Mouse (Mus musculus) T-cell, adult 2 months (primary cell): ENCODE measurements around the gene Scn3b.

Source experiments
- DNase-seq: peaks from one replicate; pipeline ENCODE4 v3.0.0; 2022; ENCODE audit warnings: low spot score

Gene Scn3b

DNA sequence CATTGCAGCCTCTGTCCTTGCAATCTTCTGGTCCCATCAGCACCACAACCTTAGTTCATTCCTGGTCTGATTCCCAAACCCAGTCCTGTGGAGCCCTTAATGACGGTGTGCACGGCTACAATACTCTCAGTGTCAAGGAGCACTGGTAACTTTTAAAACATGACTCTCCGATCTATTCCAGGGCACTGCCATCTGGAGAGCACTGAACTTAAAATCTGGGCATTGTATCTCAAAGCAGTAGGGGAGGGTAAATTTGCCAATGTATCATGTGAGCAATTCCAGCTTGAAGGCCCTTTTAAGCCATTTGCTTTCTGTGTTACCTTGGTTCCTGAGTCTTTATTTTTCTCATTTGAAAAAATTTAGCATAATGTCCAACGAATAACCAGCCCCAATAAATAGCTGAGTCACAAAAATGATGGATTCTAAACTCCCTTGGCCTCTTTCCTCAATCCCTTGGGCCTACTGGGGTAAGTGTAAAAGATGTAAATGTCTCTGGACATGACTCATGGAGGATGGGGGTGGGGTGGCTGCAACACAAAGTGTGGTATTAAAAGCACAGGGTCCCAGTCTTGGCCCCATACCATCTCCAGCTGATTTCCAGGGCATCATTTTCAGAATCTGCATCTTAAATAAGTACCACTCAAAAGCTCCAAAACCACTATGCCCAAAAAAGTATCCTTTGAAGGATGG lies 68.3 kb downstream of the Scn3b start:
- no peak for DNase-seq

DNA sequence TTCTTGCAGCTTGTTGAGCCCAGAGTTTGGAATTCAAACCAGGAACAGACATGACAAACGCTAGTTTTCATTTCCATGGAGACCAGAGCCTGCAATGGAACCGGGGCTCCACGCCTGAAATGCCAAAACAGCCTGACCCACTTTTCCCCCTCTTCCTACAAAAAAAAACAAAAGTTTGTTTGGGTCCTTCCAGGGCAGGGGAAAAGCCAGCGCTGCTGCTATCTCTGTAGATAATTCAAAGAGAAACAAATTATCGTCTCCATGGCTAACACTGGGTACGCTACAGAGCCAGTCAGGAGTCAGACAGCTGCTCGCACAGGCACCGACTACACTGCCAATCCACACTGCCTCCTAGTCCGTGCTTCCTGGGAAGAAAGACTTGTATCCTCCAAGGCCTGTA lies 70.6 kb downstream of the Scn3b start:
- DNase-seq = no peak
